9 mouse cellular contexts compared by ENCODE assay signal in the genomic region with DNA sequence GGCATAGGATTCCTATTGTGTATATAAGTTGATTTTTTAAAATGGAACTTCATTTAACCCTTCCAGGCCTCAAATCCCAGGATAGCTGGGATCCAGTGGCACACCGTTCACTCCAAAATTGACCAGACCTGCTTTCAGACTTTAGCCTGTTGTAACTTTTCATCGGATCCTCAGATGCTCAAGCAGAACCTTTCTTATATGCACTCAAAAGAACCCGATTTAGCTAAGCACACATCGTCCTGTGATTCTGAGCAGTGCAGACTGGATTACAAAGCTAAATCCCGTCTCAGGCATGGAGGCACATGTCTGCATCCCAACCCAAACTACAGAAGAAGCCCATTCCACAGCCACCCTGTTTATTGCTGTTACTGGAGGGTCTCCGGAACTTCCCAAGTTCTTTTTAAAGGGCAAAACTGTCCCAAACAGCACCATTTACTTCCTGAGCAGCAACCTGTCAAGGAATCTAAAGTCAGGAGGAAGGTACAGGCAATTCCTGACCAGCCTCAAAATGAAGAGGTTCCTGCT. TPM values are rescaled to one million over a fixed set of nuclear protein-coding genes. Genes with fewer than 3 reads are reported as not detected.
DNase-seq lines count a peak whose midpoint lies in the region; ATAC-seq lines count a peak whose summit lies in the region.
"Had no signal": no experiment of that assay in that cellular context is flagged by ENCODE, and none has a peak within 500 bp of the region (broad histone marks: within the 10 kb centered on the region; RNA-seq: fewer than 3 reads in every experiment).

No protein-coding gene starts in this region.

- 2% methylated on average over 6 of the region's 6 CpGs for WGBS in lung, embryonic 15.5 days
- WGBS in embryonic facial prominence, embryonic 13.5 days: 1% methylated on average over 6 of the region's 6 CpGs
- WGBS in intestine, embryonic 15.5 days: 1% methylated on average over 6 of the region's 6 CpGs
- WGBS in neural tube, embryonic 13.5 days: 2% methylated on average over 6 of the region's 6 CpGs

- peak overlapping the region; percentile 90 for H3K4me3 ChIP-seq in lung, embryonic 15.5 days
- H3K4me3 ChIP-seq in embryonic facial prominence, embryonic 13.5 days: peak overlapping the region; percentile 86
- H3K4me3 ChIP-seq in intestine, embryonic 15.5 days (replicated peaks): peak overlapping the region; percentile 89
- peak overlapping the region; percentile 69 for H3K4me3 ChIP-seq in neural tube, embryonic 13.5 days

- peak overlapping the region; percentile 99 for H3K9ac ChIP-seq in lung, embryonic 15.5 days
- H3K9ac ChIP-seq in embryonic facial prominence, embryonic 13.5 days: peak overlapping the region; percentile 99
- H3K9ac ChIP-seq in intestine, embryonic 15.5 days: peak overlapping the region; percentile 99
- peak overlapping the region; percentile 97 for H3K9ac ChIP-seq in neural tube, embryonic 13.5 days

- H3K4me1 ChIP-seq in lung, embryonic 15.5 days: peaks cover 43% of the 10 kb centered on the region
- H3K4me1 ChIP-seq in embryonic facial prominence, embryonic 13.5 days: peaks cover 45% of the 10 kb centered on the region
- H3K4me1 ChIP-seq in intestine, embryonic 15.5 days (replicated peaks): peaks cover 27% of the 10 kb centered on the region
- peaks cover 49% of the 10 kb centered on the region for H3K4me1 ChIP-seq in neural tube, embryonic 13.5 days (replicated peaks)

- peak overlapping the region; percentile 81 for H3K4me2 ChIP-seq in lung, embryonic 15.5 days
- H3K4me2 ChIP-seq in embryonic facial prominence, embryonic 13.5 days: peak overlapping the region; percentile 89
- H3K4me2 ChIP-seq in intestine, embryonic 15.5 days (replicated peaks): peak overlapping the region; percentile 71
- peak overlapping the region; percentile 90 for H3K4me2 ChIP-seq in neural tube, embryonic 13.5 days

- H3K9me3 ChIP-seq in lung, embryonic 15.5 days: no peaks in the 10 kb centered on the region
- no peaks in the 10 kb centered on the region for H3K9me3 ChIP-seq in embryonic facial prominence, embryonic 13.5 days
- H3K9me3 ChIP-seq in intestine, embryonic 15.5 days: no peaks in the 10 kb centered on the region
- H3K9me3 ChIP-seq in neural tube, embryonic 13.5 days: no peaks in the 10 kb centered on the region

- no peak for DNase-seq in lung, postnatal 14 days
- no peak for DNase-seq in cerebellum, postnatal 14 days

- H3K27me3 ChIP-seq in lung, embryonic 15.5 days: no peaks in the 10 kb centered on the region
- H3K27me3 ChIP-seq in embryonic facial prominence, embryonic 13.5 days: no peaks in the 10 kb centered on the region
- no peaks in the 10 kb centered on the region for H3K27me3 ChIP-seq in intestine, embryonic 15.5 days (replicated peaks)
- H3K27me3 ChIP-seq in neural tube, embryonic 13.5 days: no peaks in the 10 kb centered on the region

- ATAC-seq in lung, embryonic 15.5 days (ENCODE audit: borderline replicate concordance, extremely low read depth, low FRiP score, low TSS enrichment): no peak
- no peak for ATAC-seq in embryonic facial prominence, embryonic 13.5 days (ENCODE audit: insufficient number of reproducible peaks, insufficient read depth, low FRiP score, low TSS enrichment, low read depth)
- ATAC-seq in intestine, embryonic 15.5 days: no peak
- no peak for ATAC-seq in neural tube, embryonic 13.5 days (ENCODE audit: low read depth)
- ATAC-seq in monocyte, adult 5-6 weeks (replicated peaks; ENCODE audit: insufficient number of reproducible peaks, low FRiP score, low TSS enrichment, poor library complexity, severe bottlenecking): no peak
- ATAC-seq in megakaryocyte-erythroid progenitor cell, adult 5-6 weeks (replicated peaks; ENCODE audit: low FRiP score, low TSS enrichment, poor library complexity, severe bottlenecking): no peak

- peaks cover 28% of the 10 kb centered on the region for H3K36me3 ChIP-seq in lung, embryonic 15.5 days
- peaks cover 32% of the 10 kb centered on the region for H3K36me3 ChIP-seq in embryonic facial prominence, embryonic 13.5 days
- H3K36me3 ChIP-seq in intestine, embryonic 15.5 days: peaks cover 22% of the 10 kb centered on the region
- peaks cover 32% of the 10 kb centered on the region for H3K36me3 ChIP-seq in neural tube, embryonic 13.5 days

- peak overlapping the region; percentile 88 for H3K27ac ChIP-seq in lung, embryonic 15.5 days
- H3K27ac ChIP-seq in embryonic facial prominence, embryonic 13.5 days: peak overlapping the region; percentile 92
- H3K27ac ChIP-seq in intestine, embryonic 15.5 days: peak overlapping the region; percentile 87
- peak overlapping the region; percentile 91 for H3K27ac ChIP-seq in neural tube, embryonic 13.5 days (replicated peaks)

RNA-seq across cellular contexts. Expression of a gene that starts 0.8 kb away (rescaled TPM):
- 1,187 and 1,308 TPM in 2 replicates for polyA plus RNA-seq in lung, embryonic 15.5 days (2015; fragmentation: Nextera tagmentation; extraction: Ambion mirVana)
- 1,453 and 1,588 TPM in 2 replicates for polyA plus RNA-seq in embryonic facial prominence, embryonic 13.5 days (2015; fragmentation: Nextera tagmentation; extraction: Ambion mirVana)
- polyA plus RNA-seq in intestine, embryonic 15.5 days (2015; fragmentation: Nextera tagmentation; extraction: Ambion mirVana): 1,301 and 1,445 TPM in 2 replicates
- 746 and 820 TPM in 2 replicates for polyA plus RNA-seq in neural tube, embryonic 13.5 days (2015; fragmentation: Nextera tagmentation; extraction: Ambion mirVana)
- 2,771 to 4,251 TPM (median 4,236 TPM) in 3 replicates for total RNA-seq in monocyte, adult 5-6 weeks (2017)
- 4,705 and 4,844 TPM in 2 replicates for total RNA-seq in megakaryocyte-erythroid progenitor cell, adult 5-6 weeks (2014; fragmentation: Nextera tagmentation)
- 4,178 and 4,889 TPM in 2 replicates for total RNA-seq in megakaryocyte-erythroid progenitor cell, adult 5-6 weeks (2017)

RNA-seq across cellular contexts. Expression of a gene that starts 3.5 kb away (rescaled TPM):
- 1,432 and 1,559 TPM in 2 replicates for polyA plus RNA-seq in lung, embryonic 15.5 days (2015; fragmentation: Nextera tagmentation; extraction: Ambion mirVana)
- polyA plus RNA-seq in embryonic facial prominence, embryonic 13.5 days (2015; fragmentation: Nextera tagmentation; extraction: Ambion mirVana): 1,651 and 1,760 TPM in 2 replicates
- 1,711 TPM in 2 replicates for polyA plus RNA-seq in intestine, embryonic 15.5 days (2015; fragmentation: Nextera tagmentation; extraction: Ambion mirVana)
- polyA plus RNA-seq in neural tube, embryonic 13.5 days (2015; fragmentation: Nextera tagmentation; extraction: Ambion mirVana): 920 and 971 TPM in 2 replicates
- total RNA-seq in monocyte, adult 5-6 weeks (2017): 1,164 to 1,516 TPM (median 1,507 TPM) in 3 replicates
- 3,773 and 4,118 TPM in 2 replicates for total RNA-seq in megakaryocyte-erythroid progenitor cell, adult 5-6 weeks (2014; fragmentation: Nextera tagmentation)
- total RNA-seq in megakaryocyte-erythroid progenitor cell, adult 5-6 weeks (2017): 1,409 and 1,705 TPM in 2 replicates

RNA-seq across cellular contexts. Expression of a gene that starts 8.3 kb away (rescaled TPM):
- 0.19 and 0.20 TPM in 2 replicates for polyA plus RNA-seq in lung, embryonic 15.5 days (2015; fragmentation: Nextera tagmentation; extraction: Ambion mirVana)
- polyA plus RNA-seq in embryonic facial prominence, embryonic 13.5 days (2015; fragmentation: Nextera tagmentation; extraction: Ambion mirVana): 0.20 TPM in 1 of 2 replicates, not detected in the other
- 0.24 and 0.28 TPM in 2 replicates for polyA plus RNA-seq in intestine, embryonic 15.5 days (2015; fragmentation: Nextera tagmentation; extraction: Ambion mirVana)
- 0.53 TPM in 1 of 2 replicates, not detected in the other for polyA plus RNA-seq in neural tube, embryonic 13.5 days (2015; fragmentation: Nextera tagmentation; extraction: Ambion mirVana)
- total RNA-seq in monocyte, adult 5-6 weeks (2017): 1.5 TPM in 1 of 3 replicates, not detected in the others
- total RNA-seq in megakaryocyte-erythroid progenitor cell, adult 5-6 weeks (2014; fragmentation: Nextera tagmentation): not detected in 2 replicates
- 0.61 TPM in 1 of 2 replicates, not detected in the other for total RNA-seq in megakaryocyte-erythroid progenitor cell, adult 5-6 weeks (2017)
- total RNA-seq: common myeloid progenitor, adult 5-6 weeks had no signal

RNA-seq across cellular contexts. Expression of a gene that starts 8.5 kb away (rescaled TPM):
- 1.5 and 8.3 TPM in 2 replicates for polyA plus RNA-seq in lung, embryonic 15.5 days (2015; fragmentation: Nextera tagmentation; extraction: Ambion mirVana)
- polyA plus RNA-seq in embryonic facial prominence, embryonic 13.5 days (2015; fragmentation: Nextera tagmentation; extraction: Ambion mirVana): 1.3 and 1.7 TPM in 2 replicates
- 1.8 and 2.0 TPM in 2 replicates for polyA plus RNA-seq in intestine, embryonic 15.5 days (2015; fragmentation: Nextera tagmentation; extraction: Ambion mirVana)
- 1.3 and 1.5 TPM in 2 replicates for polyA plus RNA-seq in neural tube, embryonic 13.5 days (2015; fragmentation: Nextera tagmentation; extraction: Ambion mirVana)
- total RNA-seq in monocyte, adult 5-6 weeks (2017): 35.3 to 62.4 TPM (median 36.7 TPM) in 3 replicates
- total RNA-seq in megakaryocyte-erythroid progenitor cell, adult 5-6 weeks (2014; fragmentation: Nextera tagmentation): 35.8 and 48.2 TPM in 2 replicates
- total RNA-seq in megakaryocyte-erythroid progenitor cell, adult 5-6 weeks (2017): 8.5 and 23.5 TPM in 2 replicates

RNA-seq across cellular contexts. Expression of a gene that starts 24.1 kb away (rescaled TPM):
- polyA plus RNA-seq in lung, embryonic 15.5 days (2015; fragmentation: Nextera tagmentation; extraction: Ambion mirVana): 73.6 and 83.1 TPM in 2 replicates
- 61.6 and 65.1 TPM in 2 replicates for polyA plus RNA-seq in embryonic facial prominence, embryonic 13.5 days (2015; fragmentation: Nextera tagmentation; extraction: Ambion mirVana)
- polyA plus RNA-seq in intestine, embryonic 15.5 days (2015; fragmentation: Nextera tagmentation; extraction: Ambion mirVana): 153 and 168 TPM in 2 replicates
- polyA plus RNA-seq in neural tube, embryonic 13.5 days (2015; fragmentation: Nextera tagmentation; extraction: Ambion mirVana): 25.6 and 27.3 TPM in 2 replicates
- total RNA-seq in monocyte, adult 5-6 weeks (2017): 74.9 to 100 TPM (median 91.0 TPM) in 3 replicates
- total RNA-seq in megakaryocyte-erythroid progenitor cell, adult 5-6 weeks (2014; fragmentation: Nextera tagmentation): 0.82 TPM in 1 of 2 replicates, not detected in the other
- 1.1 and 1.8 TPM in 2 replicates for total RNA-seq in megakaryocyte-erythroid progenitor cell, adult 5-6 weeks (2017)
